Mouse (Mus musculus) bone marrow macrophage, adult 2 months (primary cell): ENCODE measurements at regions not wholly inside any gene's neighbourhood (a gene's known extent, or its start where the extent isn't known, plus 50 kb on each side); places are given as distances from the start of the nearest gene placed in this dataset.

Experiments
- CTCF ChIP-seq: IDR thresholded peaks from 2 replicates; pipeline ENCODE4 v1.5.1; 2012; ENCODE audit warnings: low read depth, mild to moderate bottlenecking, low read length, moderate library complexity
- POLR2A ChIP-seq: IDR thresholded peaks from 2 replicates; pipeline ENCODE4 v1.6.1; 2012; ENCODE audit warnings: mild to moderate bottlenecking, low read depth, low read length, borderline replicate concordance

DNA sequence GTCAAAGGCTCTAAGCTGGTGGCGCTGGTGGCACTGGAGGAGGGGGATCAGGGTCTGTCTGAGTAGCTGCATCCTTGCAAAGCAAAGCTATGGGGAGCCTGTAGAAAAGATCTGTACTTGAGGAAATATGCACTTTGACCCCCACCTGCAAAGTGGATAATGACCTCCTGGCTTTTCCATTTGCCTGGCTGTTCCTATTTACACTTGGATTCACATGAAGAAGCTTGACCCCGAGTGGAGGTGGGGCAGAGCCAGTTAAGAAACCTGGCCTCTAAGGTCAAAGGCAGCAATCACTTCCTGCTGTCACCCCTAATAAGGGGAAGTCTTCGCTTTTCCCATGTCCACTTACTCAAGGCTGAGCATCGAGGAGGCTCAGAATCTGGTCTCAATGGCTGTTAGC is 145.7 kb upstream of the Fam19a5 start:
- TF ChIP-seq CTCF (no peak), POLR2A (no peak)
